8 mouse cellular contexts compared by ENCODE assay signal in the genomic region with DNA sequence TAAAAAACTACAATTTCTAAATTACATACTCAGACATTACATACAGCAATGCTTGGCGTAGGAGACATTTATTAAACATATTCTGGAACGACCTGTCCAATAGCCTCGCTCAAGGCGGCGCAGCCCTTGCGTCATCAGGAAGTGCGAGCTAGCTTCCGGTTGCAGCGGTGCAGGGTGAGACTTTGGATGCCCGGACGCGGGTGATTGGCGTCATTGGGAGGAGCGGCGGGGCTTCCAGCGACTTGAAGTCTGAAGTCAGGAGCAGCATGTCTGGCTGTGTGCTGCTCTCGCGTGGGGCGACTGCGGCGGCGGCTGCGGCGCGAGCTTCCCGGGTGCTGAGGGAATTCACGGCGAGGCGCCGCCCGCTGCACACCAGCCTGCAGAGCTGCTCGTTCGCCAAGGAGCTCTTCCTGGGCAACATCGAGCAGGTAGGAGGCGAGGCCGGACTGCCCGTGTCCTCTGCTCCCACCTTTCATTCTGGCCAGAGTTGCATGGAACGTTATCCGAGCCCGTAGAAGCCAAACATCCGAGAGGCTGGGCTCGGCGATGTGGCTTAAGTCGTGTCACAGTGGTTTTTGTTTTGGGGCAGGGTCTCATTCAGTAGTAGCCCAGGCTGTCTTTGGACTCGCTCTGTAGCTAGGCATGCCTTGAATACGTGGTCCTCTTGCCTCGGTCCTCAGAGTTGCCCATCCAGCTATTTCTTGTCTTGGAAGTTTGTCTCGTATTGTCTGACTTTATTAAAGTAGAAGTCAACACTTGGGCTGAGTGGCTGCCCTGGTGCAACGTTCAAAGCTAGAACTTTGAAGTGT. TPM values are rescaled to one million over a fixed set of nuclear protein-coding genes. Genes with fewer than 3 reads are reported as not detected.
DNase-seq lines count a peak whose midpoint lies in the region; ATAC-seq and TF ChIP-seq lines count a peak whose summit lies in the region.

A gene (plus strand): TSS at position 137 of the 809 bp plus-strand sequence.

- H3K27ac ChIP-seq in ES-E14 (ENCODE audit: insufficient read depth, low read depth, low read length, poor library complexity, severe bottlenecking): no peak within 1 kb of the TSS
- peak within 1 kb of the TSS; percentile 59 for H3K27ac ChIP-seq in forebrain, embryonic 16.5 days (ENCODE audit: low read length)
- H3K27ac ChIP-seq in layer of hippocampus, adult 2 months: peak within 1 kb of the TSS; percentile 88
- H3K27ac ChIP-seq in lung, embryonic 14.5 days (ENCODE audit: low read depth): peak within 1 kb of the TSS; percentile 70; the same call in 1 of the 2 replicates
- peak within 1 kb of the TSS; percentile 11; the same call in 1 of the 2 replicates for H3K27ac ChIP-seq in olfactory bulb, adult 2 months (ENCODE audit: insufficient read depth, low read depth, low read length)
- no peak within 1 kb of the TSS for H3K27ac ChIP-seq in thymus, adult 2 months (ENCODE audit: control insufficient read depth, insufficient read depth, low read length)

- peak; percentile 52 for TF ChIP-seq POLR2A in olfactory bulb, adult 2 months (IDR thresholded peaks at IDR 0.05; ENCODE audit: insufficient read depth, low read depth, low read length)
- TF ChIP-seq POLR2A in thymus, adult 2 months (IDR thresholded peaks at IDR 0.05; ENCODE audit: control insufficient read depth, extremely low read depth, insufficient read depth, low read length, poor library complexity): 0 out of 2 replicates have a peak, but pooled peaks have one; percentile 26

- peak; percentile 99 for ATAC-seq in forebrain, embryonic 16.5 days
- peak; percentile 98 for ATAC-seq in lung, embryonic 14.5 days (ENCODE audit: insufficient read depth)

- H3K4me1 ChIP-seq in ES-E14 (ENCODE audit: control insufficient read depth in 2 of 2, insufficient read depth in 2 of 2, low read length in 2 of 2, poor library complexity in 1 of 2): peaks cover 0 to 2% of the 10 kb centered on the region in 2 experiments; a peak in 1 of 4 replicates
- peaks cover 13% of the 10 kb centered on the region for H3K4me1 ChIP-seq in forebrain, embryonic 16.5 days (replicated peaks; ENCODE audit: control insufficient read depth, insufficient read depth, low read length)
- 0 out of 2 replicates have a peak, but pooled peaks cover 7% of the 10 kb centered on the region for H3K4me1 ChIP-seq in lung, embryonic 14.5 days (ENCODE audit: insufficient read depth)
- H3K4me1 ChIP-seq in olfactory bulb, adult 2 months (ENCODE audit: control insufficient read depth, insufficient read depth, low read length): peaks cover 5% of the 10 kb centered on the region; the same call in 1 of the 2 replicates
- peaks cover 5% of the 10 kb centered on the region for H3K4me1 ChIP-seq in thymus, adult 2 months (replicated peaks; ENCODE audit: control insufficient read depth, insufficient read depth, low read length)

- in situ Hi-C loops in ES-E14 (cut with MboI; ENCODE audit: low sequenced_read_pairs in 2 of 2, unreplicated experiment in 2 of 2): loop anchor here in 1 of 2 experiments (25.0 kb wide), 1 partner anchor 379 kb away; no protein-coding TSS in a partner anchor

- under 1% methylated on average over 49 of the region's 49 CpGs for WGBS in forebrain, embryonic 16.5 days
- 0% methylated on average over 49 of the region's 49 CpGs for WGBS in lung, embryonic 14.5 days
- under 1% methylated on average over 49 of the region's 49 CpGs for WGBS in olfactory bulb, adult 2 months
- WGBS in thymus, adult 2 months: under 1% methylated on average over 49 of the region's 49 CpGs

- DNase-seq in ES-E14 (ENCODE audit: low read depth, low spot score): peak; percentile 85
- DNase-seq in cerebellum, adult 11-12 months: peak; percentile 93
- peak; percentile 91 to 95 for DNase-seq in heart, postnatal 36 days
- peak; percentile 96 to 98 for DNase-seq in layer of hippocampus, adult 2 months (ENCODE audit: low spot score in 2 of 2)
- DNase-seq in lung, embryonic 14.5 days: peak; percentile 98
- DNase-seq in thymus, adult 2 months: peak; percentile 93

- peak within 1 kb of the TSS; percentile 73 to 91 for H3K4me3 ChIP-seq in ES-E14 (ENCODE audit: insufficient read depth in 1 of 2, low read depth in 1 of 2, low read length in 2 of 2, poor library complexity in 1 of 2, severe bottlenecking in 1 of 2)
- H3K4me3 ChIP-seq in forebrain, embryonic 16.5 days (replicated peaks; ENCODE audit: low read length): peak within 1 kb of the TSS; percentile 98
- peak within 1 kb of the TSS; percentile 89 for H3K4me3 ChIP-seq in layer of hippocampus, adult 2 months
- H3K4me3 ChIP-seq in lung, embryonic 14.5 days (ENCODE audit: low read depth, low read length): peak within 1 kb of the TSS; percentile 83
- peak within 1 kb of the TSS; percentile 69 for H3K4me3 ChIP-seq in olfactory bulb, adult 2 months (ENCODE audit: insufficient read depth, low read depth, low read length)
- peak within 1 kb of the TSS; percentile 58 for H3K4me3 ChIP-seq in thymus, adult 2 months (ENCODE audit: control insufficient read depth, insufficient read depth, low read length)

- H3K9ac ChIP-seq in ES-E14 (ENCODE audit: insufficient read depth, low read depth, low read length, poor library complexity, severe bottlenecking): peak within 1 kb of the TSS; percentile 72
- H3K9ac ChIP-seq in forebrain, embryonic 16.5 days (replicated peaks; ENCODE audit: low read depth, low read length): peak within 1 kb of the TSS; percentile 91
- H3K9ac ChIP-seq in lung, embryonic 14.5 days: peak within 1 kb of the TSS; percentile 86

- no peak for TF ChIP-seq CTCF in layer of hippocampus, adult 2 months (conservative IDR thresholded peaks at IDR 0.05)
- no peak for TF ChIP-seq CTCF in lung, embryonic 14.5 days (IDR thresholded peaks at IDR 0.05; ENCODE audit: low read depth)
- TF ChIP-seq CTCF in olfactory bulb, adult 2 months (IDR thresholded peaks at IDR 0.05; ENCODE audit: insufficient read depth, low read depth, low read length): peak; percentile 19; the same call in 1 of the 2 replicates
- TF ChIP-seq CTCF in thymus, adult 2 months (IDR thresholded peaks at IDR 0.05; ENCODE audit: borderline replicate concordance, control insufficient read depth, extremely low read depth, insufficient read depth, low read length, poor library complexity): 0 out of 2 replicates have a peak, but pooled peaks have one; percentile 35

- H3K36me3 ChIP-seq in ES-E14 (ENCODE audit: control insufficient read depth, insufficient read depth, low read length, poor library complexity, severe bottlenecking): peaks cover 5% of the 10 kb centered on the region; the same call in 1 of the 2 replicates
- H3K36me3 ChIP-seq in forebrain, embryonic 16.5 days (ENCODE audit: control insufficient read depth, insufficient read depth): peaks cover 5% of the 10 kb centered on the region
- H3K36me3 ChIP-seq in lung, embryonic 14.5 days (ENCODE audit: insufficient read depth): peaks cover 4% of the 10 kb centered on the region; the same call in 1 of the 2 replicates
- no peaks in the 10 kb centered on the region for H3K36me3 ChIP-seq in thymus, adult 2 months (ENCODE audit: control insufficient read depth, insufficient read depth, low read length)

- 0 out of 2 replicates have a peak, but pooled peaks cover 9% of the 10 kb centered on the region for H3K27me3 ChIP-seq in forebrain, embryonic 16.5 days (replicated peaks; ENCODE audit: control insufficient read depth, insufficient read depth, low read length)
- 0 out of 2 replicates have a peak, but pooled peaks cover 4% of the 10 kb centered on the region for H3K27me3 ChIP-seq in lung, embryonic 14.5 days (ENCODE audit: insufficient read depth, low read length)
- H3K27me3 ChIP-seq in thymus, adult 2 months (ENCODE audit: control insufficient read depth, insufficient read depth, low read length): no peaks in the 10 kb centered on the region

- no peaks in the 10 kb centered on the region for H3K9me3 ChIP-seq in ES-E14 (ENCODE audit: control insufficient read depth, insufficient read depth, low read depth, low read length)
- H3K9me3 ChIP-seq in forebrain, embryonic 16.5 days (ENCODE audit: control insufficient read depth, low read length): no peaks in the 10 kb centered on the region
- H3K9me3 ChIP-seq in lung, embryonic 14.5 days (ENCODE audit: low read depth, low read length): no peaks in the 10 kb centered on the region

- intact Hi-C loops in heart, postnatal 36 days (cut with DNase I): loop anchor here (2.0 to 10.0 kb wide), 4 partner anchors 65 to 409 kb away; a partner anchor contains a TSS

- peak within 1 kb of the TSS; percentile 87 for H3K4me2 ChIP-seq in forebrain, embryonic 16.5 days (ENCODE audit: low read length)
- H3K4me2 ChIP-seq in lung, embryonic 14.5 days: peak within 1 kb of the TSS; percentile 81

TF ChIP-seq in ES-E14, 5 proteins besides CTCF, POLR2A, EP300 and RAD21:
- no peak for TF ChIP-seq ZNF384 (IDR thresholded peaks at IDR 0.05; ENCODE audit: low read depth, low read length)
- peak; percentile 79 for TF ChIP-seq HCFC1 (IDR thresholded peaks at IDR 0.05; ENCODE audit: borderline replicate concordance, insufficient read depth, low read length)
- peak; percentile 69; the same call in 1 of the 2 replicates for TF ChIP-seq CHD2 (IDR thresholded peaks at IDR 0.05; ENCODE audit: low read depth, low read length)

RNA-seq across cellular contexts. Expression of the gene that starts here (rescaled TPM):
- 38.0 and 41.9 TPM in 2 replicates for total RNA-seq in ES-E14 (2012; rRNA removed)
- 103 and 106 TPM in 2 replicates for polyA plus RNA-seq in forebrain, embryonic 16.5 days (2015; fragmentation: Nextera tagmentation; extraction: Ambion mirVana)
- total RNA-seq in heart, postnatal 36 days (2021): 10 to 100 TPM; 49.6 to 51.1 TPM
- total RNA-seq in layer of hippocampus, adult 2 months (2021): 10 to 100 TPM; 45.4 to 49.0 TPM
- 90.4 and 92.1 TPM in 2 replicates for polyA plus RNA-seq in lung, embryonic 14.5 days (2014; fragmentation: Nextera tagmentation; extraction: Ambion mirVana)
- not detected in 2 replicates for polyA plus RNA-seq in olfactory bulb, adult 2 months (2012; ENCODE audit: insufficient read depth, insufficient read length, low replicate concordance, missing spikeins)
- polyA plus RNA-seq in thymus, adult 2 months (2012; rRNA removed): 18.0 and 20.8 TPM in 2 replicates

Comparison
In these comparisons a context has a peak if more than half of its experiments do, and no peak if none do; other contexts are left out.
1. H3K27ac ChIP-seq: peak in forebrain, embryonic 16.5 days (single experiment), layer of hippocampus, adult 2 months (single experiment), lung, embryonic 14.5 days (single experiment) and olfactory bulb, adult 2 months (single experiment); none in ES-E14 (single experiment) and thymus, adult 2 months (single experiment).
2. CTCF ChIP-seq: peak in olfactory bulb, adult 2 months (single experiment) and thymus, adult 2 months (single experiment); none in layer of hippocampus, adult 2 months (single experiment) and lung, embryonic 14.5 days (single experiment).
3. Peak in every context shown above with its lines, with median percentiles within 50 percentile points of each other: DNase-seq, H3K4me3 ChIP-seq and H3K9ac ChIP-seq.